Mouse (Mus musculus) small intestine, adult 2 months (tissue): ENCODE measurements around the gene Amt.

Experiments used
- CTCF ChIP-seq: fragments of 200-500 bp; IDR thresholded peaks from 2 replicates; pipeline ENCODE4 v1.5.1; 2012; ENCODE audit warnings: low read depth, mild to moderate bottlenecking, control low read depth, inconsistent platforms, low read length, moderate library complexity, mixed read lengths; ENCODE audit not compliant: insufficient replicate concordance, insufficient read length; ENCODE audit errors: extremely low read depth
- POLR2A ChIP-seq: fragments of 200-500 bp; IDR thresholded peaks from 2 replicates; pipeline ENCODE4 v1.6.1; 2012; ENCODE audit warnings: low read depth, mild to moderate bottlenecking, control low read depth, inconsistent platforms, low read length, moderate library complexity

DNA sequence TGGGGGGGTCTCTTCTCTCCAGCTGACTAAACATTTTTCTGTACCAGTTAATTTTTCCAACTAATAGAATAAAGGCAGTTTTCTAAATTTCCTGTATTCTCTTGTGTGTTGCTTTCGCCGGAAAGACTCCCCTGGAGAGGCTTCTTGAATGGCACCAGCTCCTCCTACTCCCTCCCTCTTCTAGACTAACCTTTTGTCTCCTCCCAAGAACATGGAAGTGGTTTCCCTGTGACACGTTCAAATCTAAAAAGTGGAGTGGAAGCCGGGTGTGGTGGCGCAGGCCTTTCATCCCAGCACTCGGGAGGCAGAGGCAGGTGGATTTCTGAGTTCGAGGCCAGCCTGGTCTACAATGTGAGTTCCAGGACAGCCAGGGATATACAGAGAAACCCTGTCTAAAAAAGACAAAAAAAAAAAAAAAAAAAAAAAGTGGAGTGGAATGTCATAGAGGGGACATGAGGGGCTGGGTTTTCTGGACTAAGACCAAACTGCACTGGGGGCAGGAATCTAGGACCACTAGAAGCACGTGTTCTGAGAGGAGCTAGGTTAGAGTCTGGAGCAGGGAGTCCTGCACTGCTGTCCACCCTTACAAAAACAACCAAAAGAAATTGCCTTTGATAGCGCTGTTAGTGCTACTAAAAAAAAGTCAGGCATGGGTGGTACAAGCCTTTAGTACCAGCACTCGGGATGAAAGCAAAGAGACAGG is 41.3 kb downstream of the Amt start:
- no peak for TF ChIP-seq POLR2A
- TF ChIP-seq CTCF, result no peak
